Comparison of ENCODE assay signal across 17 mouse cellular contexts in the genomic region with DNA sequence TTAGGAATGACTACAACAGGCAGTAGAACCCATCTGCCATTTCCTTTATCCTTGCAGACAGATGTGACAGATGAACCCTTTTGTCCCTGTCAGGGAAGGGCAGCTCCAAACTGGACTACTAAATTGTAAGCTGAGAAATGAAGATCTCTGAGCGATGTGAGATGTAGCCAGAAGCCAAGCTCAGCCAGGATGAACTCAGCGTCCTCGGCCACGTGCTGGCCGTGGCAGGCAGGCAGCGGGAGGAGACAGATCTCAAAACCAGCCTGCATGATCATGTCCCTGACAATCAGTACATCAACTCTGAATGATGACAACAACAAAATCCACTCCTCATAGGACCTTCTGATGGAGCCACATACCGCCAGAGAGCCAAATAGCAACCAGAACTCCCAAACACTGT.
DNase-seq lines count a peak whose midpoint lies in the region; TF ChIP-seq lines count a peak whose summit lies in the region.
"Had no signal": no experiment of that assay in that cellular context is flagged by ENCODE, and none has a peak within 500 bp of the region (broad histone marks: within the 10 kb centered on the region; RNA-seq: fewer than 3 reads in every experiment).

No protein-coding gene starts in this region.

- H3K27ac ChIP-seq in gastrocnemius, adult 2 months = peak overlapping the region; percentile 95

- no peak overlapping the region for H3K4me3 ChIP-seq in gastrocnemius, adult 2 months

- peak; percentile 48 for DNase-seq in gastrocnemius, adult 18-20 months (ENCODE audit: low spot score)
- DNase-seq in gastrocnemius, postnatal 4 days (ENCODE audit: low spot score in 2 of 2) = no peak
- DNase-seq in gastrocnemius, adult 2 months = peak; percentile 65
- DNase-seq in gastrocnemius, postnatal 14 days = no peak
- peak; percentile 56 for DNase-seq in heart, adult 11 months
- no peak for DNase-seq in heart, postnatal 25 days (ENCODE audit: low spot score)
- DNase-seq in skeletal muscle tissue, adult 2 months (ENCODE audit: low read depth, low spot score) = peak; percentile 56
- no peak for DNase-seq in left cerebral cortex, postnatal 25 days (ENCODE audit: low spot score in 2 of 2)
- DNase-seq: adrenal gland, adult 2 months; adrenal gland, adult 8-10 months; adrenal gland, postnatal 10 days; adrenal gland, postnatal 14 days; adrenal gland, postnatal 25 days; adrenal gland, postnatal 36 days; B cell, adult 2 months; cerebellum, adult 11 months; cerebellum, adult 11-12 months had no signal

- intact Hi-C loops in gastrocnemius, adult 2 months (cut with DNase I) = loop anchor here (10.0 kb wide), 1 partner anchor 57 kb away; no protein-coding TSS in a partner anchor
- intact Hi-C loops in gastrocnemius, postnatal 14 days (cut with DNase I; ENCODE audit: low total_unique reads) = no loop called here
- intact Hi-C loops in heart, postnatal 25 days (cut with DNase I) = loop anchor here (5.0 kb wide), 1 partner anchor 35 kb away; no protein-coding TSS in a partner anchor
- intact Hi-C loops in left cerebral cortex, postnatal 25 days (cut with DNase I) = no loop called here

- no peak for TF ChIP-seq CTCF in gastrocnemius, adult 2 months (IDR thresholded peaks at IDR 0.05)

Comparison
In these comparisons a context has a peak if more than half of its experiments do, and no peak if none do; other contexts are left out.
1. DNase-seq: peak in gastrocnemius, adult 18-20 months (single experiment), gastrocnemius, adult 2 months (single experiment), heart, adult 11 months (single experiment) and skeletal muscle tissue, adult 2 months (single experiment); none in gastrocnemius, postnatal 4 days (0 of 2), gastrocnemius, postnatal 14 days (single experiment), heart, postnatal 25 days (single experiment) and left cerebral cortex, postnatal 25 days (0 of 2).
2. intact Hi-C loops: an anchor here in gastrocnemius, adult 2 months (10.0 kb wide) and heart, postnatal 25 days (5.0 kb wide); none called in gastrocnemius, postnatal 14 days and left cerebral cortex, postnatal 25 days.